Mouse (Mus musculus) heart, adult 9 months (tissue): Measurements from ENCODE around the gene Ablim2.

Experiments used
- DNase-seq, 2 experiments: peaks; one replicate each; pipeline ENCODE4 v3.0.0; 2022; ENCODE audit warnings: low spot score in 2 of 2

Ablim2 gene

GRCm38 (mm10) chr5:35770246-35770645 lies 12.6 kb downstream of the Ablim2 start:
- DNase-seq: no peak

DNA sequence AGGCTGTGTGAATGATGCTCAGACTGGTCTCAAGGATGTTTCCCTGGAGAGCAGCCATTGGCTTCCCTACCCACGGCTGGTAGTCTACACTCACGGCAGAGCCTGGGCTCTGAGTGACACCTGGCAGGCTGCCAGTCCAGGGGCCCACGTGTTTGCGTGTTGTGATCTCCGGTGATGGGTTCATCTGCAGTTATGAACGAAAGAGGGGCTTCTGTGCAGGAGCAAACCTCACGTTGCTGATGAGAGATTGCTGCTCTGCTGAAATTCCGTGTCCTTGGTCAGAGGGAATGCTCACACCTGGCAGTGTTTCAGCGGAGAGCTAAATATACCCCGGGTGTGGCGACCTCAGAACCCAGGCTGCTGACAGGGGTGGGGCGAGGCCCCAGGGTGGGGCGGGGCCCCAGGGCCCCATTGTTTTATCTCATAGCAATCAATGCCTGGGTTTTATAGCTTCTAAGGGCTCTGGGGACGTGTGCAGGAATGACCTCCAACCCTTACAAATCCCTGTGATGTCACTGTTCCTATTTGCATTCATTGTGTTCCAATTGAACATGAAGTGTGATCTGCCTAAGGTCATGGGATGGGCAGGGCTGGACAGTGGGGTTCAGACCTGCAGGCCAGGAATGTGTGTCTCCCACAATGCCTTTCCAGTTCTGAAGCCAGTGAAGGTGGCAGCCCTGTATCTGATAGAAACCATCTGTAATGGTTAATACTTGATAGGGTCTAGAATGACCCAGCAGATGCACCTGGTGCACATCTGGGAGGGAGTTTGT lies 13.4 kb downstream of the Ablim2 start:
- DNase-seq: peak in 1 of 2 experiments; percentile 71

GRCm38 (mm10) chr5:35773274-35774136 lies 15.8 kb downstream of the Ablim2 start:
- DNase-seq: no peak

DNA sequence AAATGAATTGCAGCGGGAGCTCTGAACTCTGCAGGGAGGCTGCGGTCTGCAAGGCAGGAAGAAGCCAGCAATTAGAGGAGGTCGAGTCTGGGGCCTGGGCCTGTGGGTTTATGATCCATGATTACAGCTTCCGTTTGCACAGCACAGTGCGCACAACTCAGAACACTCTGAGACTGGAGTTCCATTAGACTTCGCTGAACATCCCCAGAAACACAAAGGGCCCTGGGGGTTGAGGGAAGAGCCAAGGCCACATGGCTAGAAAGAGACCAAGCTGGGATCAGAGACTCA lies 16.4 kb downstream of the Ablim2 start:
- DNase-seq: no peak

GRCm38 (mm10) chr5:35781116-35781515 lies 23.4 kb downstream of the Ablim2 start:
- no peak for DNase-seq

DNA sequence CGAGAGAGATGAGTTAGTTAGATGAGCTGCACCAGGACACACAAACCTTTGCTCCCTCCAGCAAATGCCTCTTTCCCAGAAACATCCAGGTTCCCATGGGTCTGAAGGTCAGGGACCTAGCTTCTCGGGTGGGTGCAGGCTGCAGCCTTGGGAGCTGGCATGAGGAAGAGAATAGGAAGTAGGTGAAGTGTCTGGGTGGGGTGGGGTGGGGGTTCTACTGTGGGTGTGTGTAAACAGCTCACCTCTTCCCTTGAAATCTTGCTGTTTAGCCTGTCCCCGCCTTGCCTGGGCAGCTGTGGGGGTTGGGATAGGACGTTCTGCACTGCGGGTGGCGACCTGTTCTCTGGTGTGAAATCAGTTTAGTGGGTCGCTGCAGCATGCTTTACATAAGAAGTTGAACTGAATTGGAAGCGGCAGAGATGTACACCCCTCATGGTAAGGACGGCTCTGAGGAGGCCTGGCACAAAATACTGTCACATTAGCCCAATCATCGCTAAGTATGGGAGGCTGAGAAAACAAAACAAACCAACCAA lies 25.0 kb downstream of the Ablim2 start:
- DNase-seq: no peak

GRCm38 (mm10) chr5:35785853-35786252 lies 28.2 kb downstream of the Ablim2 start:
- no peak for DNase-seq

DNA sequence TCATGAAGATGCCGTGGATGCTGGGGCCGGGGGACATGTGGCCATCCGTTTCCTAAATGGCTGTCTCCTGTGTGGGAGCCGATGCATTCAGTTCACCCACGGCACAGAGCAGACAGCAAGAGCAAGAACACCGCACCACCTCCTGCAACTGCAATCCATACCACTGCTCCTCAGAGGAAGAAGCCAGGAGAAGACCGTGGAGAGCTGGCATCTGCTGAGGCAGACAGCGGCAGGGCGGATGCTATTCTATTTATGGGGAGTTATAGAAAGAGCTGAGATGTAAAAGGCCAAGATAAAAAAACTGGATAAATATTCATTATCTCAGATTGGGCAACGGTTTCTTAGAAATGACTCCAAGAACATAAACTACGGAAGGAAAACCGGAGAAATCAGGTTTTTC lies 30.2 kb downstream of the Ablim2 start:
- DNase-seq: no peak

DNA sequence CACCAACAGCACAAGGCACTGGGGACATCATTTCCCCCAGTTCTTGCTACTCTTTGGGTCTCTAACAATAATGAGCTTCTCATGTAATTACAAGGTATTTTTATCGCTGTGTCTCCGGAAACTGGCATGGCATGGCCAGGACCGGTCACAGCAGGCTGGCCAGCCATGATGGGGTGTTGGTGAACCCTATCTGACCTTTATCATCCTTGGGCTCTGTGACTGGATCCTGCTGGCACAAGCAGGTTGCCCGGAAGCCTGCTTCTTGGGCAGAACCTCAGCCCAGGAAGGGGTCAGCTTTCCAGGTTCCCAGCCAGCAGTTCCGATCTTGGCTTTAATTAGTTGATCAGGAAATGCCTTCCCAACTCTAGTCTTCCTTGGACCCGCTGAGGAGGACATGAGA lies 31.0 kb downstream of the Ablim2 start:
- DNase-seq: no peak

GRCm38 (mm10) chr5:35789697-35790096 lies 32.0 kb downstream of the Ablim2 start:
- DNase-seq: no peak

DNA sequence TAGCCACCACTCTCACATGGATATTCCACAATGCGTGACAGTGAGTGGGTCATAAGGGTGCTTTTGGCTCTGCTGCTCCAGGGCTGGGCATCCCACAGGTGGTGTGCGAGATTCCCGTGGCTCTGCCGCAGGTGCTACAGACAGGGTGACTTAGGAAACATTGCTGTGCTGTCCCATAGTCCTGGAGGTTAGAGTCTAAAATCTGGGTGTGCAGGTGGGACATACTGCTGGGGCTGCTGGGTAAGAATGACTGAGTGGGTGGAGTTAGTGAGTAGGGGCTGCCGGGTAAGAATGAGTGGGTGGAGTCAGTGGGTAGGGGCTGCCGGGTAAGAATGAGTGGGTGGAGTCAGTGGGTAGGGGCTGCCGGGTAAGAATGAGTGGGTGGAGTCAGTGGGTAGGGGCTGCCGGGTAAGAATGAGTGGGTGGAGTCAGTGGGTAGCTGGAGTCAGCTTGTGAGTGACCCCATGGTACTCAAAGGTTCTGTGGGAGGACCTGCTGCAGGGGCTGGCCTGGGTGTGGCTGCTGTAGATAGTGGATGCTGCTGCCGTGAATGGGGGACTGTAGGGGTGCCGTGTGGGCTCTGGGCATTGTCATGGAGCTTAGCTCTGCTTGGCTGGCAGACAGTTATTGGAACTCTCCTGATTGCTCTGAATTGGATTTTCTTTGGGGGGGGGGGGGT lies 32.8 kb downstream of the Ablim2 start:
- DNase-seq: no peak

- no peak for DNase-seq
Measured at GRCm38 (mm10) chr5:35793971-35794370, 36.3 kb downstream of the Ablim2 start.

GRCm38 (mm10) chr5:35794942-35795341 lies 37.3 kb downstream of the Ablim2 start:
- DNase-seq: no peak

DNA sequence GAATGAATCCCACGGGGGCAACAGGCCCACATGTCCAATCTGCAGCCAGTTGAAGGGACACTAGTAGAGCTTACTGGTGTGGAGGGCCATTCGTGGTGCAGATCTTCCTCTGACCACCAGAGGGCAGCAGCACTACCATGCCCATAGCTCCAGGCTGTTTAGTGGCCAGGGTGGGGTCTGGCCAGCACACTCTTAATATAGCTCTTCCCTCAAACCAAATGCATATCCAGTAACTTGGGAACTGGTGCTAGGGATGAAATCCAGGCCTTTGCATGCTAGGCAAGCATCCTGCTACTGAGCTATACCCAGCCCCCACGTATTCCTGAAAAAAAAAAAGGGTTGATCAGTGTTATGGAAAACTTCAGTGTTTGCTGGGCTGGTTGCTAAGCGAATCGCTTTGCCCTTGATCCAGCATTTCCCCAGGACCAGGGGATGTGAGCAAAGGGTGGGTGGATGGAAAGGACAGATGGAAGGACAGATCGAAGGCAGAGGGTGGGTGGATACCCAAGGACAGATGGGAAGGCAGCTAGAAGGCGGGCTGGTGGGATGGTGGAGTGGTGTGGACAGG lies 37.9 kb downstream of the Ablim2 start:
- peak; percentile 60 to 69 for DNase-seq

- DNase-seq: no peak
Measured at GRCm38 (mm10) chr5:35796136-35796535, 38.5 kb downstream of the Ablim2 start.

GRCm38 (mm10) chr5:35799090-35799489 lies 41.4 kb downstream of the Ablim2 start:
- DNase-seq: no peak

GRCm38 (mm10) chr5:35803416-35803815 lies 45.7 kb downstream of the Ablim2 start:
- no peak for DNase-seq

DNA sequence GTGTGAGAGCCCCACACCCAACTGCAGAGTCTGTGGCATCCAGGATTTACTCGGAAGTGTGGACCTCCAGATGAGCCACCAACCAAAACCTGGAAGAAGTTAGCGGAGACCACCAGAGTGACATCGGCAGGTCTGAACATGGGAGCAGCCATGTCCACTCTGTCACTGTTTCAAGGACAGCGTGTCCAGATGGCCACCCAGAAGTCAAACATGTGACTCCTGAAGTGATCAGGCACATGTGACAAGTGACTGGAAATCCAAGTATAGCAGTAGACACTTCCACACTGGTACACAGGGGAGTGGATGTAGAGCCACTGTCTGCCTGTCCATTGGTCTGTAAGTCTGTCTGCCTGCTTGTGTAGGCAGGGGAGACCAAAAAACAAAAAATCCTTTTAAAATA lies 47.0 kb downstream of the Ablim2 start:
- peak; percentile 34 to 52 for DNase-seq

GRCm38 (mm10) chr5:35805209-35805608 lies 47.5 kb downstream of the Ablim2 start:
- DNase-seq: no peak

GRCm38 (mm10) chr5:35807018-35807417 lies 49.3 kb downstream of the Ablim2 start:
- no peak for DNase-seq

DNA sequence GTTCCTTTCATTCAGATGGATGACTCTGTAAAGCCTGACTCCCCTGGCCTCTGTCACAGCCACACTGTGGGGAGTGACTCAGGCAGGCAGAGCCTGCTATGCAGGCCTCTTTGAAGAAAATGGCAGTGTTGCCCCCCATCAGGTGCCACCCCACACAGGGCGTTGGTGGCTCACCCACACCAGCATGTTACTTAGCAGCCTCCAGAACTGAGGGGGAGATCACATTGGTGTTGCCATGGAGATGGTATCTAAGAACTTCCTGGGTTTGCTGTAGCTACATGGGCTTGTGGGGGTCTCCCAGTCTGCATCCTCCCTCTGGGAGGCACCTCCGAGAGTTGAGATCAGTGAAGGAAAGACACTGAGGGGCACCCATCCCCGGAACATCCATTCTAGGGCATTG lies 52.8 kb downstream of the Ablim2 start:
- DNase-seq: no peak
